Mouse (Mus musculus) liver, embryonic 18 days (tissue): ENCODE data around the gene Olfr1095. TPM values are rescaled to one million over a fixed set of nuclear protein-coding genes. Genes with fewer than 3 reads are reported as not detected.

Experiments
- polyA plus RNA-seq: library from polyadenylated mRNA; depleted of rRNA; stranded (reverse); fragments of >200 nt; gene quantifications from 2 replicates; pipeline ENCODE4 v1.2.3, GENCODE M21; 2012; rRNA removed

Gene Olfr1095
- not detected in 2 replicates for polyA plus RNA-seq

GRCm38 (mm10) chr2:86851596-86851995, at the start of gene Olfr1095:
TSS of gene Olfr1095 (minus strand) at chr2:86851696.

DNA sequence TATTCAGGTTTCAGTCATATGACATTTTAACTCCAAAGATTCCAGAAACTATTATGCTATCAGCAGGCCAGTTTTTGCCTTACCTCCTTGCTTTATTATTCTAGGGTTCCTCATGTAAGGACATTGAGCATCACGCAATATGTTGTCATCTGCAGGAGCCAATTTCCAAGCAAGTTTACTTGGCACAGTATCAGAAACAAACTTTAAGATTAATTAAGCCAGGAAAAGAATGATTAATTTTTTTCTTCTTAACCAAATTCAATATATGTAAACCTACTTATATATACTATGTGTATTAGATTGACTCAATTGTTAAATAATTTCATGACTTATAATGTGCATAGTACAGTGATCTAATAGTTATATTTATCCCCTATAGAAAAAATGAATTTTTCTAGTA, 40.6 kb upstream of the Olfr1095 start, which contains the start of gene Olfr1097:
Gene Olfr1097 (minus strand): TSS at position 101 of the 400 bp plus-strand sequence.

DNA sequence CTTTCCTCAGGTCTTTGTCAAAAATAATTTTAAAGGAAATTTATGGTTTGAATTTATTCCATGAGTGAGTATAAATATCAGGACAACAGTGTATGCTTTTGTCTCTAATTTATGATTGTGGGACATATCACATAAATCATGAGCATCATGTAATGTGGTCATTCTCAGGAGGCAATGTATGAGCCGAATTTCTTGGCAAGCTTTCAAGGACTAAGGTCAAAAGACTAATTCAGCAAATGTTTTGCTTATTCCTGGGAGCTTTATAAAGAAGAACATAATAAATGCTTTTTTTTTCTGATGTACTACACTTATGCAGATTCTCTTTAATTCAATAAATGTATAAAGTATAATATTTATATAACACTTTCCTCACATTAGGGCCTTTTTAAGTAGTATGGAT, 23.2 kb upstream of the Olfr1095 start, which contains the start of gene Gm13723:
Gene Gm13723 (minus strand): TSS at position 101 of the 400 bp plus-strand sequence.

GRCm38 (mm10) chr2:86824363-86824762, 27.1 kb downstream of the Olfr1095 start, which contains the start of gene Olfr1094:
TSS of gene Olfr1094 (plus strand) at chr2:86824663.

GRCm38 (mm10) chr2:86809918-86810317, 41.6 kb downstream of the Olfr1095 start, which contains the start of gene Olfr141:
TSS of gene Olfr141 (minus strand) at chr2:86810018.

Other genes starting within 250 kb of the Olfr1095 start
- not detected in 2 replicates for gene Olfr1084, start 212.0 kb downstream of the Olfr1095 start, polyA plus RNA-seq
- gene Olfr1085, start 189.7 kb downstream of the Olfr1095 start, polyA plus RNA-seq = not detected in 2 replicates
- gene Olfr1086, start 171.6 kb downstream of the Olfr1095 start, polyA plus RNA-seq = not detected in 2 replicates
- not detected in 2 replicates for gene Olfr1087, start 153.3 kb downstream of the Olfr1095 start, polyA plus RNA-seq
- not detected in 2 replicates for gene Olfr1089, start 118.0 kb downstream of the Olfr1095 start, polyA plus RNA-seq
- gene Olfr1090, start 92.7 kb downstream of the Olfr1095 start, polyA plus RNA-seq = not detected in 2 replicates
- not detected in 2 replicates for gene Olfr1093, start 69.2 kb downstream of the Olfr1095 start, polyA plus RNA-seq
- not detected in 2 replicates for gene Olfr141, start 41.7 kb downstream of the Olfr1095 start, polyA plus RNA-seq
- gene Olfr1094, start 27.0 kb downstream of the Olfr1095 start, polyA plus RNA-seq = not detected in 2 replicates
- not detected in 2 replicates for gene Gm13723, start 23.1 kb upstream of the Olfr1095 start, polyA plus RNA-seq
- gene Olfr1097, start 40.5 kb upstream of the Olfr1095 start, polyA plus RNA-seq = not detected in 2 replicates
- gene Olfr1098, start 72.8 kb upstream of the Olfr1095 start, polyA plus RNA-seq = not detected in 2 replicates
- gene Olfr1099, start 109.0 kb upstream of the Olfr1095 start, polyA plus RNA-seq = not detected in 2 replicates
- gene Olfr1100, start 128.3 kb upstream of the Olfr1095 start, polyA plus RNA-seq = not detected in 2 replicates
- not detected in 2 replicates for gene Olfr1101, start 139.5 kb upstream of the Olfr1095 start, polyA plus RNA-seq
- gene Olfr1102, start 146.7 kb upstream of the Olfr1095 start, polyA plus RNA-seq = not detected in 2 replicates
- not detected in 2 replicates for gene Olfr1104, start 175.4 kb upstream of the Olfr1095 start, polyA plus RNA-seq
- gene Olfr1105, start 184.8 kb upstream of the Olfr1095 start, polyA plus RNA-seq = not detected in 2 replicates
- not detected in 2 replicates for gene Olfr1106, start 200.6 kb upstream of the Olfr1095 start, polyA plus RNA-seq
- gene Olfr1107, start 224.1 kb upstream of the Olfr1095 start, polyA plus RNA-seq = not detected in 2 replicates
- gene Olfr1109, start 244.3 kb upstream of the Olfr1095 start, polyA plus RNA-seq = not detected in 2 replicates